Mouse (Mus musculus) spleen, adult 2 months (tissue): Measurements from ENCODE around the gene Cep85l. TPM values are rescaled to one million over a fixed set of nuclear protein-coding genes. Genes with fewer than 3 reads are reported as not detected.

Source experiments
- DNase-seq, 2 experiments: peaks; one replicate each; pipeline versions ENCODE4 v3.0.0 to v3.0.0-alpha.2; 2012 to 2021; ENCODE audit warnings: low spot score in 2 of 2, low read depth in 1 of 2
- H3K27ac ChIP-seq: fragments of 200-500 bp; 2 replicates; pipeline ENCODE4 v1.5.1; 2012; ENCODE audit warnings: low read length, inconsistent platforms; ENCODE audit not compliant: insufficient read depth
- H3K27me3 ChIP-seq: fragments of 200-500 bp; 2 replicates; pipeline ENCODE4 v1.6.1; 2012; ENCODE audit warnings: mild to moderate bottlenecking, moderate library complexity, low read length, inconsistent platforms; ENCODE audit not compliant: control insufficient read depth, insufficient read depth
- H3K36me3 ChIP-seq: fragments of 200-500 bp; 2 replicates; pipeline ENCODE4 v1.6.1; 2012; ENCODE audit warnings: mild to moderate bottlenecking, low read length, inconsistent platforms; ENCODE audit not compliant: control insufficient read depth, insufficient read depth
- H3K4me1 ChIP-seq: fragments of 200-500 bp; 2 replicates; pipeline ENCODE4 v1.6.1; 2011; ENCODE audit warnings: inconsistent platforms; ENCODE audit not compliant: control insufficient read depth, insufficient read depth, insufficient read length
- H3K4me3 ChIP-seq: fragments of 200-500 bp; 2 replicates; pipeline ENCODE4 v1.5.1; 2011; ENCODE audit warnings: mild to moderate bottlenecking, inconsistent platforms; ENCODE audit not compliant: insufficient read depth, insufficient read length; ENCODE audit errors: extremely low read depth
- CTCF ChIP-seq: fragments of 200-500 bp; IDR thresholded peaks from 2 replicates; pipeline ENCODE4 v1.5.1; 2011; ENCODE audit warnings: mild to moderate bottlenecking, inconsistent platforms; ENCODE audit not compliant: insufficient read depth, insufficient read length, insufficient replicate concordance; ENCODE audit errors: extremely low read depth
- POLR2A ChIP-seq: fragments of 200-500 bp; IDR thresholded peaks from 2 replicates; pipeline ENCODE4 v1.6.1; 2011; ENCODE audit warnings: low read depth, low read length, inconsistent platforms
- WGBS: fragments of 180-500 bp; shearing (Covaris S2); methylation state at CpG from one replicate; pipeline ENCODE4 v1.1.7; 2018; 5-methylcytosine and 5-hydroxymethylcytosine counted together
- polyA plus RNA-seq: library from polyadenylated mRNA; depleted of rRNA; stranded (reverse); fragments of >200 nt; gene quantifications from 2 replicates; pipeline ENCODE4 v1.2.3, GENCODE M21; 2012; rRNA removed

Gene Cep85l
- polyA plus RNA-seq = 1.2 and 1.4 TPM in 2 replicates

GRCm38 (mm10) chr10:53379709-53380106, at the start of gene Cep85l:
Cep85l (minus strand) TSS chr10:53379947.
- DNase-seq = peak; percentile 66 to 79
- under 1% methylated on average over 31 of the region's 31 CpGs for WGBS

GRCm38 (mm10) chr10:53428695-53429447, 49.1 kb upstream of the Cep85l start:
- no peak overlapping the region for H3K27ac ChIP-seq

More at GRCm38 (mm10) chr10:53379709-53380106, at the start of gene Cep85l:
- Histone ChIP-seq H3K36me3 (no peaks in the 10 kb centered on the region), H3K4me3 (peak within 1 kb of the TSS; percentile 87), H3K4me1 (peaks cover 2% of the 10 kb centered on the region), H3K27me3 (peaks cover 2% of the 10 kb centered on the region; the same call in 1 of the 2 replicates), H3K27ac (peak within 1 kb of the TSS; percentile 96)
- TF ChIP-seq CTCF (no peak), POLR2A (peak; percentile 46)

GRCm38 (mm10) chr10:53426524-53426923, 46.8 kb upstream of the Cep85l start:
- H3K36me3 ChIP-seq = no peaks in the 10 kb centered on the region
- H3K27ac ChIP-seq = no peak overlapping the region
- no peak overlapping the region for H3K4me3 ChIP-seq
- WGBS = 76% methylated on average over 2 of the region's 2 CpGs
- no peaks in the 10 kb centered on the region; the same call in 1 of the 2 replicates for H3K4me1 ChIP-seq
- DNase-seq = no peak
- no peaks in the 10 kb centered on the region for H3K27me3 ChIP-seq
- TF ChIP-seq CTCF = no peak
- TF ChIP-seq POLR2A = no peak

More at GRCm38 (mm10) chr10:53428695-53429447, 49.1 kb upstream of the Cep85l start:
- DNase-seq = no peak
- WGBS = 50% methylated on average over 7 of the region's 7 CpGs
- no peaks in the 10 kb centered on the region for H3K27me3 ChIP-seq
- no peaks in the 10 kb centered on the region for H3K4me1 ChIP-seq
- H3K36me3 ChIP-seq = no peaks in the 10 kb centered on the region
- TF ChIP-seq CTCF = no peak
- no peak for TF ChIP-seq POLR2A
- no peak overlapping the region for H3K4me3 ChIP-seq

GRCm38 (mm10) chr10:53423091-53423490, 43.3 kb upstream of the Cep85l start:
- WGBS = 92% methylated on average over 1 of the region's 1 CpGs
- TF ChIP-seq CTCF (no peak), POLR2A (no peak)
- no peaks in the 10 kb centered on the region; the same call in 1 of the 2 replicates for H3K4me1 ChIP-seq
- no peak overlapping the region for H3K27ac ChIP-seq
- H3K36me3 ChIP-seq = no peaks in the 10 kb centered on the region
- H3K27me3 ChIP-seq = no peaks in the 10 kb centered on the region
- no peak overlapping the region for H3K4me3 ChIP-seq
- no peak for DNase-seq

GRCm38 (mm10) chr10:53422206-53422605, 42.5 kb upstream of the Cep85l start:
- TF ChIP-seq POLR2A (no peak), CTCF (no peak)
- 31% methylated on average over 1 of the region's 1 CpGs for WGBS

GRCm38 (mm10) chr10:53421613-53422012, 41.9 kb upstream of the Cep85l start:
- no peaks in the 10 kb centered on the region for H3K27me3 ChIP-seq
- 37% methylated on average over 6 of the region's 6 CpGs for WGBS
- no peak for TF ChIP-seq CTCF
- no peak for TF ChIP-seq POLR2A
- H3K36me3 ChIP-seq = no peaks in the 10 kb centered on the region
- H3K4me1 ChIP-seq = no peaks in the 10 kb centered on the region; the same call in 1 of the 2 replicates
- no peak overlapping the region for H3K4me3 ChIP-seq
- H3K27ac ChIP-seq = no peak overlapping the region
- DNase-seq = no peak

More at GRCm38 (mm10) chr10:53422206-53422605, 42.5 kb upstream of the Cep85l start:
- Histone ChIP-seq H3K27ac (no peak overlapping the region), H3K4me3 (no peak overlapping the region), H3K27me3 (no peaks in the 10 kb centered on the region), H3K36me3 (no peaks in the 10 kb centered on the region), H3K4me1 (no peaks in the 10 kb centered on the region; the same call in 1 of the 2 replicates)
- DNase-seq = no peak

GRCm38 (mm10) chr10:53420069-53420468, 40.3 kb upstream of the Cep85l start:
- TF ChIP-seq POLR2A = no peak
- TF ChIP-seq CTCF = no peak
- H3K27me3 ChIP-seq = no peaks in the 10 kb centered on the region
- H3K27ac ChIP-seq = no peak overlapping the region
- no peaks in the 10 kb centered on the region; the same call in 1 of the 2 replicates for H3K4me1 ChIP-seq
- no peak for DNase-seq
- H3K36me3 ChIP-seq = no peaks in the 10 kb centered on the region
- H3K4me3 ChIP-seq = no peak overlapping the region
